ENCODE assay signal across 8 mouse cellular contexts in genomic region chr9:79617336-79617735, GRCm38 (mm10).
DNase-seq lines count a peak whose midpoint lies in the region; ATAC-seq lines count a peak whose summit lies in the region.

No protein-coding gene starts in this region.

- no peak overlapping the region for H3K27ac ChIP-seq in midbrain, embryonic 13.5 days
- H3K27ac ChIP-seq in midbrain, embryonic 16.5 days (ENCODE audit: low read length) = no peak overlapping the region
- H3K27ac ChIP-seq in embryonic facial prominence, embryonic 11.5 days (replicated peaks; ENCODE audit: low read depth, low read length) = no peak overlapping the region
- no peak overlapping the region for H3K27ac ChIP-seq in neural tube, embryonic 14.5 days (ENCODE audit: low read depth, low read length)

- no peaks in the 10 kb centered on the region for H3K27me3 ChIP-seq in midbrain, embryonic 13.5 days
- H3K27me3 ChIP-seq in midbrain, embryonic 16.5 days (ENCODE audit: control insufficient read depth, insufficient read depth, low read depth, low read length) = no peaks in the 10 kb centered on the region
- H3K27me3 ChIP-seq in embryonic facial prominence, embryonic 11.5 days (ENCODE audit: control insufficient read depth, insufficient read depth, low read length) = no peaks in the 10 kb centered on the region
- no peaks in the 10 kb centered on the region for H3K27me3 ChIP-seq in neural tube, embryonic 14.5 days (ENCODE audit: control insufficient read depth, insufficient read depth, low read length)

- H3K9me3 ChIP-seq in midbrain, embryonic 13.5 days = no peaks in the 10 kb centered on the region
- no peaks in the 10 kb centered on the region for H3K9me3 ChIP-seq in midbrain, embryonic 16.5 days (replicated peaks; ENCODE audit: control insufficient read depth, low read length, poor library complexity, severe bottlenecking)
- H3K9me3 ChIP-seq in embryonic facial prominence, embryonic 11.5 days (replicated peaks; ENCODE audit: control insufficient read depth, low read length) = no peaks in the 10 kb centered on the region
- no peaks in the 10 kb centered on the region for H3K9me3 ChIP-seq in neural tube, embryonic 14.5 days (ENCODE audit: control insufficient read depth, low read length)

- peak; percentile 71 for ATAC-seq in midbrain, embryonic 13.5 days
- no peak for ATAC-seq in midbrain, embryonic 16.5 days
- ATAC-seq in embryonic facial prominence, embryonic 11.5 days (replicated peaks; ENCODE audit: insufficient number of reproducible peaks, low FRiP score, low TSS enrichment, low read depth) = no peak
- ATAC-seq in neural tube, embryonic 14.5 days (ENCODE audit: low read depth) = peak; percentile 28; the same call in 1 of the 2 replicates
- ATAC-seq in cerebellum, adult (ENCODE audit: insufficient number of reproducible peaks, low FRiP score, low TSS enrichment) = no peak
- ATAC-seq in inflammation-experienced regulatory T-cells, adult 6 months = no peak
- no peak for ATAC-seq in megakaryocyte, adult 5-6 weeks (ENCODE audit: poor library complexity, severe bottlenecking)

- H3K4me3 ChIP-seq in midbrain, embryonic 13.5 days (replicated peaks) = no peak overlapping the region
- H3K4me3 ChIP-seq in midbrain, embryonic 16.5 days (ENCODE audit: low read depth, low read length) = no peak overlapping the region
- H3K4me3 ChIP-seq in embryonic facial prominence, embryonic 11.5 days (ENCODE audit: low read depth, low read length) = no peak overlapping the region
- H3K4me3 ChIP-seq in neural tube, embryonic 14.5 days (ENCODE audit: low read depth, low read length) = no peak overlapping the region

- no peak overlapping the region for H3K9ac ChIP-seq in midbrain, embryonic 13.5 days (replicated peaks)
- H3K9ac ChIP-seq in midbrain, embryonic 16.5 days (ENCODE audit: low read depth, low read length) = no peak overlapping the region
- H3K9ac ChIP-seq in embryonic facial prominence, embryonic 11.5 days (replicated peaks; ENCODE audit: low read length) = no peak overlapping the region
- no peak overlapping the region for H3K9ac ChIP-seq in neural tube, embryonic 14.5 days (replicated peaks; ENCODE audit: low read depth, low read length)

- peaks cover 4% of the 10 kb centered on the region; the same call in 1 of the 2 replicates for H3K4me1 ChIP-seq in midbrain, embryonic 13.5 days (replicated peaks)
- H3K4me1 ChIP-seq in midbrain, embryonic 16.5 days (ENCODE audit: control insufficient read depth, insufficient read depth, low read length) = 0 out of 2 replicates have a peak, but pooled peaks cover 2% of the 10 kb centered on the region
- no peaks in the 10 kb centered on the region for H3K4me1 ChIP-seq in embryonic facial prominence, embryonic 11.5 days (ENCODE audit: control insufficient read depth, insufficient read depth, low read length)
- H3K4me1 ChIP-seq in neural tube, embryonic 14.5 days (ENCODE audit: control insufficient read depth, insufficient read depth, low read length) = no peaks in the 10 kb centered on the region

- DNase-seq in embryonic facial prominence, embryonic 11.5 days (ENCODE audit: low spot score) = peak; percentile 17
- peak; percentile 61 for DNase-seq in kidney, postnatal 10 days

- WGBS in midbrain, embryonic 13.5 days = 26% methylated on average over 3 of the region's 3 CpGs
- 14% methylated on average over 3 of the region's 3 CpGs for WGBS in midbrain, embryonic 16.5 days
- WGBS in embryonic facial prominence, embryonic 11.5 days = 29% methylated on average over 3 of the region's 3 CpGs
- WGBS in neural tube, embryonic 14.5 days = 19% methylated on average over 3 of the region's 3 CpGs

- H3K36me3 ChIP-seq in midbrain, embryonic 13.5 days = no peaks in the 10 kb centered on the region
- no peaks in the 10 kb centered on the region for H3K36me3 ChIP-seq in midbrain, embryonic 16.5 days (ENCODE audit: control insufficient read depth, insufficient read depth, low read length)
- no peaks in the 10 kb centered on the region for H3K36me3 ChIP-seq in embryonic facial prominence, embryonic 11.5 days (replicated peaks; ENCODE audit: control insufficient read depth, insufficient read depth, low read depth, low read length)
- H3K36me3 ChIP-seq in neural tube, embryonic 14.5 days (ENCODE audit: control insufficient read depth, insufficient read depth, low read length) = no peaks in the 10 kb centered on the region

- no peak overlapping the region for H3K4me2 ChIP-seq in midbrain, embryonic 13.5 days (replicated peaks)
- no peak overlapping the region for H3K4me2 ChIP-seq in midbrain, embryonic 16.5 days (ENCODE audit: low read length)
- no peak overlapping the region for H3K4me2 ChIP-seq in embryonic facial prominence, embryonic 11.5 days (ENCODE audit: low read depth, low read length)
- H3K4me2 ChIP-seq in neural tube, embryonic 14.5 days (ENCODE audit: low read depth, low read length) = no peak overlapping the region

Comparison
In these comparisons a context has a peak if more than half of its experiments do, and no peak if none do; other contexts are left out.
1. ATAC-seq: peak in midbrain, embryonic 13.5 days (single experiment) and neural tube, embryonic 14.5 days (single experiment); none in midbrain, embryonic 16.5 days (single experiment), embryonic facial prominence, embryonic 11.5 days (single experiment), cerebellum, adult (single experiment), inflammation-experienced regulatory T-cells, adult 6 months (single experiment) and megakaryocyte, adult 5-6 weeks (single experiment).